Mouse (Mus musculus) CH12.LX (cell line): ENCODE measurements around the gene Prdx1. TPM values are rescaled to one million over a fixed set of nuclear protein-coding genes. Genes with fewer than 3 reads are reported as not detected.

Experiments used
- DNase-seq: peaks from one replicate; pipeline ENCODE4 v3.0.0-alpha.2; 2013; ENCODE audit errors: extremely low read depth
- H3K27ac ChIP-seq: 2 replicates; pipeline ENCODE4 v1.5.1; 2012; ENCODE audit warnings: low read depth, mild to moderate bottlenecking, control low read depth, moderate library complexity; ENCODE audit not compliant: insufficient read depth
- H3K27me3 ChIP-seq: replicated peaks from 2 replicates; pipeline ENCODE3; 2012; ENCODE audit warnings: inconsistent platforms
- H3K36me3 ChIP-seq, 2 experiments: replicated peaks in 1 of 2; 2 replicates each; pipeline versions ENCODE3 to v1.6.1; 2012; ENCODE audit warnings: inconsistent platforms in 1 of 2, low read length in 1 of 2, mild to moderate bottlenecking in 1 of 2, mixed read lengths in 1 of 2, moderate library complexity in 1 of 2; ENCODE audit not compliant: control insufficient read depth in 1 of 2, insufficient read depth in 1 of 2
- H3K4me1 ChIP-seq, 2 experiments: 2 replicates each; pipeline ENCODE4 v1.6.1; 2012; ENCODE audit warnings: inconsistent platforms in 1 of 2, moderate library complexity in 1 of 2; ENCODE audit not compliant: insufficient read depth in 2 of 2, control insufficient read depth in 1 of 2
- H3K4me2 ChIP-seq: 2 replicates; pipeline ENCODE4 v1.6.1; 2012; ENCODE audit warnings: low read depth, mild to moderate bottlenecking, control low read depth; ENCODE audit not compliant: poor library complexity, insufficient read depth, severe bottlenecking
- H3K4me3 ChIP-seq, 3 experiments: fragments of 150-350 bp in 1 of 3; sonication (generic) in 1 of 3; replicated peaks in 1 of 3; 2 replicates each; pipeline versions ENCODE3 to v1.5.1; 2011 to 2012; ENCODE audit warnings: low read depth in 2 of 3, low read length in 2 of 3, mild to moderate bottlenecking in 2 of 3, moderate library complexity in 2 of 3, control low read depth in 1 of 3, improper control_type of control experiment in 1 of 3, inconsistent platforms in 1 of 3, mixed read lengths in 1 of 3; ENCODE audit not compliant: poor library complexity in 1 of 3
- H3K79me2 ChIP-seq: replicated peaks from 2 replicates; pipeline ENCODE4 v1.6.1; 2012; ENCODE audit warnings: mild to moderate bottlenecking, moderate library complexity; ENCODE audit not compliant: control insufficient read depth, poor library complexity, insufficient read depth, severe bottlenecking; ENCODE audit errors: extremely low read depth
- H3K9ac ChIP-seq: 2 replicates; pipeline ENCODE4 v1.6.1; 2012; ENCODE audit warnings: low read depth, mild to moderate bottlenecking, control low read depth, moderate library complexity; ENCODE audit not compliant: insufficient read depth
- H3K9me3 ChIP-seq: replicated peaks from 2 replicates; pipeline ENCODE3; 2012; ENCODE audit warnings: low read length, inconsistent platforms, mixed read lengths
- CHD1 ChIP-seq: IDR thresholded peaks from 2 replicates; pipeline ENCODE4 v1.6.1; 2012; ENCODE audit warnings: low read depth, low read length, improper control_type of control experiment, inconsistent platforms
- CTCF ChIP-seq, 2 experiments: IDR thresholded peaks in 1 of 2; conservative IDR thresholded peaks in 1 of 2; 2 replicates each; pipeline ENCODE4 v1.5.1; 2011 to 2012; ENCODE audit warnings: low read depth in 2 of 2, low read length in 2 of 2, improper control_type of control experiment in 1 of 2, inconsistent platforms in 1 of 2, mild to moderate bottlenecking in 1 of 2, moderate library complexity in 1 of 2
- E2F4 ChIP-seq: IDR thresholded peaks from 2 replicates; pipeline ENCODE4 v1.6.1; 2011; ENCODE audit warnings: low read depth, low read length, improper control_type of control experiment; ENCODE audit not compliant: insufficient replicate concordance
- EP300 ChIP-seq: IDR thresholded peaks from 2 replicates; pipeline ENCODE4 v1.6.1; 2011; ENCODE audit warnings: low read length, improper control_type of control experiment
- GABPA ChIP-seq: IDR thresholded peaks from 2 replicates; pipeline ENCODE4 v1.6.1; 2012; ENCODE audit warnings: low read depth, low read length, improper control_type of control experiment, inconsistent platforms; ENCODE audit not compliant: insufficient replicate concordance
- JUN ChIP-seq: IDR thresholded peaks from 2 replicates; pipeline ENCODE4 v1.6.1; 2011; ENCODE audit warnings: low read depth, mild to moderate bottlenecking, low read length, improper control_type of control experiment, moderate library complexity; ENCODE audit not compliant: insufficient read depth
- JUND ChIP-seq: conservative IDR thresholded peaks from 2 replicates; pipeline ENCODE4 v1.6.1; 2011; ENCODE audit warnings: low read depth, low read length, improper control_type of control experiment
- MAFK ChIP-seq: IDR thresholded peaks from 2 replicates; pipeline ENCODE4 v1.6.1; 2011; ENCODE audit warnings: low read length, improper control_type of control experiment; ENCODE audit not compliant: insufficient replicate concordance
- MAX ChIP-seq: IDR thresholded peaks from 2 replicates; pipeline ENCODE4 v1.6.1; 2011; ENCODE audit warnings: low read length, improper control_type of control experiment
- MAZ ChIP-seq: IDR thresholded peaks from 2 replicates; pipeline ENCODE4 v1.6.1; 2012; ENCODE audit warnings: low read depth, mild to moderate bottlenecking, inconsistent platforms, low read length, improper control_type of control experiment, moderate library complexity
- MYC ChIP-seq: IDR thresholded peaks from 2 replicates; pipeline ENCODE4 v1.6.1; 2011; ENCODE audit warnings: low read depth, mild to moderate bottlenecking, improper control_type of control experiment, low read length
- NRF1 ChIP-seq: IDR thresholded peaks from 2 replicates; pipeline ENCODE4 v1.6.1; 2014; ENCODE audit warnings: low read depth, mild to moderate bottlenecking, inconsistent platforms, low read length, improper control_type of control experiment, moderate library complexity
- PAX5 ChIP-seq: IDR thresholded peaks from 2 replicates; pipeline ENCODE4 v1.6.1; 2012; ENCODE audit warnings: low read length, inconsistent platforms, mixed read lengths
- POLR2A ChIP-seq: IDR thresholded peaks from 2 replicates; pipeline ENCODE4 v1.6.1; 2011; ENCODE audit warnings: low read depth, mild to moderate bottlenecking, improper control_type of control experiment, low read length
- RCOR1 ChIP-seq: conservative IDR thresholded peaks from 2 replicates; pipeline ENCODE4 v1.6.1; 2012; ENCODE audit warnings: low read depth, mild to moderate bottlenecking, inconsistent platforms, low read length, improper control_type of control experiment
- SIN3A ChIP-seq: IDR thresholded peaks from 2 replicates; pipeline ENCODE4 v1.6.1; 2012; ENCODE audit warnings: low read length, improper control_type of control experiment, inconsistent platforms
- TCF12 ChIP-seq: IDR thresholded peaks from 2 replicates; pipeline ENCODE4 v1.6.1; 2014; ENCODE audit warnings: low read depth, mild to moderate bottlenecking, inconsistent platforms, low read length, improper control_type of control experiment
- USF1 ChIP-seq: IDR thresholded peaks from 2 replicates; pipeline ENCODE4 v1.6.1; 2014; ENCODE audit warnings: low read depth, mild to moderate bottlenecking, inconsistent platforms, low read length, improper control_type of control experiment
- USF2 ChIP-seq: conservative IDR thresholded peaks from 2 replicates; pipeline ENCODE4 v1.6.1; 2011; ENCODE audit warnings: low read depth, low read length, improper control_type of control experiment
- ZC3H11A ChIP-seq: IDR thresholded peaks from 2 replicates; pipeline ENCODE4 v1.6.1; 2012; ENCODE audit warnings: low read depth, mild to moderate bottlenecking, inconsistent platforms, low read length, improper control_type of control experiment
- ZNF384 ChIP-seq: IDR thresholded peaks from 2 replicates; pipeline ENCODE4 v1.6.1; 2012; ENCODE audit warnings: low read depth, low read length, improper control_type of control experiment, inconsistent platforms
- dilution Hi-C: fragments of 300-500 bp; cut with MboI; formaldehyde crosslinking; loops from 2 replicates; pipeline ENCODE4 v1.14.3; 2020; ENCODE audit warnings: low sequenced_read_pairs; ENCODE audit not compliant: extremely low pct_unique_long_range_greater_than_20kb, extremely low pct_ligation_motif_present
- in situ Hi-C: fragments of 300-500 bp; cut with MboI; formaldehyde crosslinking; loops from 3 replicates; pipeline ENCODE4 v1.14.3; 2019; ENCODE audit warnings: low sequenced_read_pairs, low pct_ligation_motif_present, low pct_unique_long_range_greater_than_20kb, mixed read lengths
- polyA plus RNA-seq: library from polyadenylated mRNA; unstranded; fragments of >175 nt; gene quantifications from 2 replicates; pipeline ENCODE4 v1.2.1, GENCODE M21; 2012; ENCODE audit warnings: low read depth; ENCODE audit not compliant: insufficient read length
- total RNA-seq, 2 experiments: library from RNA; depleted of rRNA; stranded (reverse); fragments of 300-350 nt in 1 of 2; fragments of >200 nt in 1 of 2; gene quantifications; 2 replicates each; pipeline ENCODE4 v1.2.3; 2012 to 2014

Prdx1 gene
- total and polyA plus RNA-seq, 3 experiments, result 269 to 1,274 (median 934) TPM

DNA sequence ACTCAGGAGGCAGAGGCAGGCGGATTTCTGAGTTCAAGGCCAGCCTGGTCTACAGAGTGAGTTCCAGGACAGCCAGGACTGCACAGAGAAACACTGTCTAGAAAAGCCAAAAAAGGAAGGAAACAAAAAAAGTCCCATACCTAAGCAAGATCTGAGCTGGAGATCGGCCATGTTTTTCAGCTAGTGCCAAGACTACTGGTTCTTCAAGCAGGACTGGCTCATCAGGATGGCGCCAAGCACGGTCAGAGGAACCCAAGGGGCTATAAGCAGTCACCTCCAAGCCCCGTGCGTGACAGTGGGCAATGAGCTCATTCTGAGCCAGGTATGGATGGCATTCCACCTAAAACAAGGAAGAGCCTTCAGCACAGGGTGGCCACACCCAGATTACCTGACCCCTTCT is 46.5 kb upstream of the Prdx1 start:
- H3K36me3 ChIP-seq, result peaks cover 63 to 83% of the 10 kb centered on the region in 2 experiments
- peaks cover 12% of the 10 kb centered on the region for H3K79me2 ChIP-seq
- no peaks in the 10 kb centered on the region for H3K9me3 ChIP-seq
- no peaks in the 10 kb centered on the region for H3K27me3 ChIP-seq
- no peak for DNase-seq
- TF ChIP-seq GABPA, result no peak
- no peak for TF ChIP-seq SIN3A
- no peak for TF ChIP-seq TCF12
- no peak for TF ChIP-seq CHD1
- no peak for TF ChIP-seq PAX5
- no peak for TF ChIP-seq ZC3H11A
- no peak for TF ChIP-seq MAX
- TF ChIP-seq NRF1, result no peak
- TF ChIP-seq MYC, result no peak
- no peak for TF ChIP-seq USF2
- no peak for TF ChIP-seq MAFK
- no peak for TF ChIP-seq JUN
- TF ChIP-seq USF1, result no peak
- no peak for TF ChIP-seq RCOR1
- TF ChIP-seq EP300, result no peak
- no peak for TF ChIP-seq E2F4
- no peak for TF ChIP-seq ZNF384
- TF ChIP-seq MAZ, result no peak
- no peak for TF ChIP-seq POLR2A
- TF ChIP-seq JUND, result no peak
- H3K4me2 ChIP-seq, result no peak overlapping the region
- no peak overlapping the region for H3K9ac ChIP-seq
- H3K4me1 ChIP-seq, result peaks cover 0 to 3% of the 10 kb centered on the region in 2 experiments; a peak in 1 of 4 replicates
- H3K27ac ChIP-seq, result no peak overlapping the region
- in situ Hi-C loops, result no loop called here
- no peak overlapping the region for H3K4me3 ChIP-seq
- dilution Hi-C loops, result no loop called here

- Histone ChIP-seq H3K79me2 (peaks cover 42% of the 10 kb centered on the region), H3K36me3 (peaks cover 59 to 84% of the 10 kb centered on the region in 2 experiments), H3K4me3 (no peak overlapping the region), H3K4me1 (peaks cover 0 to 21% of the 10 kb centered on the region in 2 experiments; a peak in 2 of 4 replicates), H3K9me3 (no peaks in the 10 kb centered on the region), H3K27me3 (no peaks in the 10 kb centered on the region), H3K9ac (no peak overlapping the region), H3K4me2 (no peak overlapping the region), H3K27ac (no peak overlapping the region)
- DNase-seq, result no peak
- TF ChIP-seq ZNF384 (no peak), CTCF (conservative IDR thresholded peaks at IDR 0.05 in 1 of 2, IDR thresholded peaks at IDR 0.05 in 1 of 2; ENCODE audit: low read depth in 2 of 2, low read length in 2 of 2) (peak in 1 of 2 experiments; percentile 35; a peak in 2 of 4 replicates)
- in situ Hi-C loops, result no loop called here
- dilution Hi-C loops, result no loop called here
These were observed 43.3 kb upstream of the Prdx1 start for GRCm38 (mm10) chr4:116642071-116642470.
